ENCODE assay signal across 29 mouse cellular contexts in the genomic region with DNA sequence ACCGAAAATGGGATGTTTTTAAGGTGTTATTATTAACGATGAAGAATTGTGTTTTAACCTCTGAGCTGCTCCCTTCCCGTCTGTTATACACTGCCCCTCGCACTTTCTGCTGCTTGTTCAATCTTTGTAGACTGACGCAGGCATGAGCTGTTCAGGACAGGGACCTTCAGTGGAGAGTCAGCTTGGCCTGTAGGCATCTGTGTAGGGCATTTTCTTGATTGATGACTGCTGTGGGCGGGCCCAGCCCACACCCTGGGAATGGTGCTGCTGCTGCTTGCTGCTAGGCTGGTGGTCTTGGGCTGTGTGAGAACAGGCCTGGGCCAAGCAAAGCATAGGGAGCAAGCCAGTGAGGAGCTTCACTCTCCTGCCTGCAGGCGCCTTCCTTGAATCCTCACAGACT. TPM values are rescaled to one million over a fixed set of nuclear protein-coding genes. Genes with fewer than 3 reads are reported as not detected.
DNase-seq lines count a peak whose midpoint lies in the region; ATAC-seq lines count a peak whose summit lies in the region.
"Had no signal": no experiment of that assay in that cellular context is flagged by ENCODE, and none has a peak within 500 bp of the region (broad histone marks: within the 10 kb centered on the region; RNA-seq: fewer than 3 reads in every experiment).

No protein-coding gene starts in this region.

- H3K9me3 ChIP-seq in lung, embryonic 15.5 days = no peaks in the 10 kb centered on the region
- H3K9me3 ChIP-seq: forebrain, embryonic 13.5 days; heart, embryonic 15.5 days; hindbrain, embryonic 13.5 days; limb, embryonic 15.5 days; liver, embryonic 13.5 days; neural tube, embryonic 12.5 days had no signal

- no peak overlapping the region for H3K9ac ChIP-seq in lung, embryonic 15.5 days
- H3K9ac ChIP-seq: forebrain, embryonic 13.5 days; heart, embryonic 15.5 days; hindbrain, embryonic 13.5 days; limb, embryonic 15.5 days; liver, embryonic 13.5 days; neural tube, embryonic 12.5 days had no signal

- 0 out of 2 replicates have a peak, but pooled peaks have one; percentile 23 for ATAC-seq in lung, embryonic 15.5 days (ENCODE audit: borderline replicate concordance, extremely low read depth, low FRiP score, low TSS enrichment)
- no peak for ATAC-seq in megakaryocyte progenitor cell, adult 5-6 weeks (replicated peaks; ENCODE audit: poor library complexity)
- ATAC-seq: CD4-positive, CD25-positive, alpha-beta regulatory T cell, adult 4 months; forebrain, embryonic 13.5 days; midbrain, embryonic 16.5 days had no signal

- WGBS in lung, embryonic 15.5 days = 64% methylated on average over 7 of the region's 7 CpGs

- H3K27me3 ChIP-seq in lung, embryonic 15.5 days = no peaks in the 10 kb centered on the region
- H3K27me3 ChIP-seq: forebrain, embryonic 13.5 days; heart, embryonic 15.5 days; hindbrain, embryonic 13.5 days; limb, embryonic 15.5 days; liver, embryonic 13.5 days; neural tube, embryonic 12.5 days had no signal

- peak; percentile 62 for DNase-seq in adrenal gland, postnatal 14 days
- no peak for DNase-seq in adrenal gland, adult 18-20 months (ENCODE audit: low spot score in 2 of 2)
- DNase-seq in lung, postnatal 14 days = no peak
- DNase-seq in embryo, embryonic 10 days (ENCODE audit: low spot score) = peak; percentile 50
- peak; percentile 38 for DNase-seq in mesoderm, embryonic 11.5 days (ENCODE audit: low read depth, low spot score)
- DNase-seq: cerebellum, adult 11-12 months; cerebellum, adult 9-11 months; gastrocnemius, postnatal 14 days; heart, postnatal 36 days; kidney, adult 11 months; kidney, postnatal 36 days; left cerebral cortex, postnatal 4 days; liver, embryonic 13.5 days; lung, adult 2 months; lung, postnatal 4 days; right cerebral cortex, postnatal 4 days; thymus, adult 18-20 months; thymus, postnatal 25 days had no signal

- peaks cover 2% of the 10 kb centered on the region; the same call in 1 of the 2 replicates for H3K36me3 ChIP-seq in lung, embryonic 15.5 days

- no peak overlapping the region for H3K4me2 ChIP-seq in lung, embryonic 15.5 days
- H3K4me2 ChIP-seq: forebrain, embryonic 13.5 days; heart, embryonic 15.5 days; hindbrain, embryonic 13.5 days; limb, embryonic 15.5 days; liver, embryonic 13.5 days; neural tube, embryonic 12.5 days had no signal

- H3K27ac ChIP-seq in lung, embryonic 15.5 days = no peak overlapping the region
- H3K27ac ChIP-seq: forebrain, embryonic 13.5 days; heart, embryonic 15.5 days; hindbrain, embryonic 13.5 days; limb, embryonic 15.5 days; liver, embryonic 13.5 days; neural tube, embryonic 12.5 days; stomach, postnatal 0 days had no signal

- peaks cover 9% of the 10 kb centered on the region for H3K4me1 ChIP-seq in lung, embryonic 15.5 days
- H3K4me1 ChIP-seq: forebrain, embryonic 13.5 days; hindbrain, embryonic 13.5 days; neural tube, embryonic 12.5 days had no signal

- no peak overlapping the region for H3K4me3 ChIP-seq in lung, embryonic 15.5 days
- H3K4me3 ChIP-seq: forebrain, embryonic 13.5 days; heart, embryonic 15.5 days; hindbrain, embryonic 13.5 days; limb, embryonic 15.5 days; liver, embryonic 13.5 days; neural tube, embryonic 12.5 days had no signal

RNA-seq across cellular contexts. Expression of a gene that starts 8.9 kb away (rescaled TPM):
- 188 and 208 TPM in 2 replicates for total RNA-seq in adrenal gland, postnatal 14 days (2021)
- total RNA-seq in adrenal gland, adult 18-20 months (2021) = 100 to 1,000 TPM; 427 to 665 TPM
- polyA plus RNA-seq in lung, embryonic 15.5 days (2015; fragmentation: Nextera tagmentation; extraction: Ambion mirVana) = 16.9 and 20.4 TPM in 2 replicates
- 3.9 and 5.4 TPM in 2 replicates for total RNA-seq in megakaryocyte progenitor cell, adult 5-6 weeks (2015)
- total RNA-seq in megakaryocyte progenitor cell, adult 5-6 weeks (2017) = 0.37 and 1.8 TPM in 2 replicates

RNA-seq across cellular contexts. Expression of a gene that starts 29.6 kb away (rescaled TPM):
- total RNA-seq in adrenal gland, postnatal 14 days (2021) = 49.6 and 52.3 TPM in 2 replicates
- 10 to 100 TPM; 45.5 to 52.1 TPM for total RNA-seq in adrenal gland, adult 18-20 months (2021)
- polyA plus RNA-seq in lung, embryonic 15.5 days (2015; fragmentation: Nextera tagmentation; extraction: Ambion mirVana) = 51.8 and 52.8 TPM in 2 replicates
- total RNA-seq in megakaryocyte progenitor cell, adult 5-6 weeks (2015) = 27.8 and 29.9 TPM in 2 replicates
- 47.3 and 52.2 TPM in 2 replicates for total RNA-seq in megakaryocyte progenitor cell, adult 5-6 weeks (2017)

RNA-seq across cellular contexts. Expression of a gene that starts 42.7 kb away (rescaled TPM):
- 6.6 and 8.4 TPM in 2 replicates for total RNA-seq in adrenal gland, postnatal 14 days (2021)
- 10 to 100 TPM in 1 of 2 experiments, 1 to 10 TPM in 1; 8.6 to 10.1 TPM for total RNA-seq in adrenal gland, adult 18-20 months (2021)
- polyA plus RNA-seq in lung, embryonic 15.5 days (2015; fragmentation: Nextera tagmentation; extraction: Ambion mirVana) = 3.1 and 5.7 TPM in 2 replicates
- total RNA-seq in megakaryocyte progenitor cell, adult 5-6 weeks (2015) = 0.17 and 1.4 TPM in 2 replicates
- total RNA-seq in megakaryocyte progenitor cell, adult 5-6 weeks (2017) = 0.33 TPM in 1 of 2 replicates, not detected in the other
- total RNA-seq: megakaryocyte-erythroid progenitor cell, adult 5-6 weeks had no signal

Comparison
In these comparisons a context has a peak if more than half of its experiments do, and no peak if none do; other contexts are left out.
1. DNase-seq: peak in adrenal gland, postnatal 14 days (single experiment), embryo, embryonic 10 days (single experiment) and mesoderm, embryonic 11.5 days (single experiment); none in adrenal gland, adult 18-20 months (0 of 2) and lung, postnatal 14 days (single experiment).
2. RNA of a gene that starts 8.9 kb away (total RNA-seq): 427 to 665 TPM in adrenal gland, adult 18-20 months and 188 to 208 TPM in adrenal gland, postnatal 14 days; 0.37 to 5.4 TPM in megakaryocyte progenitor cell, adult 5-6 weeks; every median in the first group is over 10 times any median in the second.